Mouse (Mus musculus) embryonic fibroblast, embryonic 13.5 days (primary cell): ENCODE data around the gene Dennd2c.
"Not testable (repeated sequence)": the region's sequence is repeated elsewhere in the genome, so short reads cannot be mapped to it uniquely, and the experiment has no call there.

Source experiments
- CTCF ChIP-seq: IDR thresholded peaks from 2 replicates; pipeline ENCODE4 v1.5.1; 2011; ENCODE audit warnings: mild to moderate bottlenecking, control low read depth, low read length, moderate library complexity, borderline replicate concordance; ENCODE audit not compliant: insufficient read depth
- POLR2A ChIP-seq: IDR thresholded peaks from 2 replicates; pipeline ENCODE4 v1.6.1; 2011; ENCODE audit warnings: low read depth, mild to moderate bottlenecking, control low read depth, low read length, moderate library complexity

- not testable (repeated sequence) for TF ChIP-seq CTCF, POLR2A
Measured at GRCm38 (mm10) chr3:103215399-103215798, 113.0 kb downstream of the Dennd2c start.
